Mouse (Mus musculus): Measurements from ENCODE around the gene Tmem190. TPM values are rescaled to one million over a fixed set of nuclear protein-coding genes. Genes with fewer than 3 reads are reported as not detected.
"Not testable (repeated sequence)": the region's sequence is repeated elsewhere in the genome, so short reads cannot be mapped to it uniquely, and the experiment has no call there.

Tmem190 gene
- polyA plus RNA-seq, 1 experiment from 2014 or later = 0.76 TPM

- no peak for ATAC-seq (ENCODE audit: borderline replicate concordance, extremely low read depth, low FRiP score, low TSS enrichment)
- no peaks in the 10 kb centered on the region for H3K27me3 ChIP-seq
- no peak overlapping the region for H3K9ac ChIP-seq
- peaks cover 16% of the 10 kb centered on the region for H3K4me1 ChIP-seq
- no peak overlapping the region for H3K4me3 ChIP-seq
- no peak overlapping the region for H3K27ac ChIP-seq
- peaks cover 46% of the 10 kb centered on the region for H3K36me3 ChIP-seq
- no peaks in the 10 kb centered on the region for H3K9me3 ChIP-seq
- no peak overlapping the region for H3K4me2 ChIP-seq
- 59% methylated on average over 7 of the region's 7 CpGs for WGBS
Measured at GRCm38 (mm10) chr7:4795767-4796433, 13.2 kb downstream of the Tmem190 start.

- peaks cover 39% of the 10 kb centered on the region for H3K36me3 ChIP-seq
- 0 out of 2 replicates have a peak overlapping the region, but pooled peaks have one; percentile 24 for H3K27ac ChIP-seq
- no peak for ATAC-seq (ENCODE audit: borderline replicate concordance, extremely low read depth, low FRiP score, low TSS enrichment)
Measured at GRCm38 (mm10) chr7:4802247-4802646, 19.5 kb downstream of the Tmem190 start.

GRCm38 (mm10) chr7:4806716-4807115, 24.0 kb downstream of the Tmem190 start:
- no peaks in the 10 kb centered on the region for H3K27me3 ChIP-seq
- no peaks in the 10 kb centered on the region for H3K9me3 ChIP-seq
- H3K4me2 ChIP-seq = no peak overlapping the region
- no peak overlapping the region for H3K4me3 ChIP-seq
- ATAC-seq (ENCODE audit: borderline replicate concordance, extremely low read depth, low FRiP score, low TSS enrichment) = no peak
- WGBS = 85% methylated on average over 7 of the region's 7 CpGs
- H3K27ac ChIP-seq = no peak overlapping the region
- H3K9ac ChIP-seq = no peak overlapping the region
- H3K36me3 ChIP-seq = peaks cover 61% of the 10 kb centered on the region
- peaks cover 21% of the 10 kb centered on the region for H3K4me1 ChIP-seq

More at GRCm38 (mm10) chr7:4802247-4802646, 19.5 kb downstream of the Tmem190 start:
- Histone ChIP-seq H3K9me3 (no peaks in the 10 kb centered on the region), H3K4me2 (no peak overlapping the region), H3K9ac (no peak overlapping the region), H3K4me3 (no peak overlapping the region), H3K4me1 (no peaks in the 10 kb centered on the region), H3K27me3 (no peaks in the 10 kb centered on the region)

- Histone ChIP-seq H3K4me3 (peak overlapping the region; percentile 93), H3K4me2 (peak overlapping the region; percentile 70), H3K4me1 (peaks cover 27% of the 10 kb centered on the region), H3K36me3 (peaks cover 42% of the 10 kb centered on the region), H3K9ac (peak overlapping the region; percentile 99)
- H3K27ac ChIP-seq; H3K9me3 ChIP-seq; H3K27me3 ChIP-seq; ATAC-seq (ENCODE audit: borderline replicate concordance, extremely low read depth, low FRiP score, low TSS enrichment): not testable (repeated sequence)
- 31% methylated on average over 10 of the region's 10 CpGs for WGBS
Measured at GRCm38 (mm10) chr7:4811131-4811530, 28.4 kb downstream of the Tmem190 start.

GRCm38 (mm10) chr7:4811842-4812302, 29.1 kb downstream of the Tmem190 start:
- Histone ChIP-seq H3K4me3 (peak overlapping the region; percentile 93), H3K4me2 (peak overlapping the region; percentile 70), H3K4me1 (peaks cover 27% of the 10 kb centered on the region), H3K9me3 (no peaks in the 10 kb centered on the region), H3K36me3 (peaks cover 34% of the 10 kb centered on the region), H3K27ac (peak overlapping the region; percentile 95), H3K27me3 (no peaks in the 10 kb centered on the region), H3K9ac (peak overlapping the region; percentile 99)
- 4% methylated on average over 31 of the region's 36 CpGs for WGBS
- ATAC-seq (ENCODE audit: borderline replicate concordance, extremely low read depth, low FRiP score, low TSS enrichment) = no peak

GRCm38 (mm10) chr7:4812303-4813104, 29.8 kb downstream of the Tmem190 start, which contains the start of gene Ube2s:
TSS of gene Ube2s (minus strand) at chr7:4812590.
- under 1% methylated on average over 62 of the region's 62 CpGs for WGBS
- Histone ChIP-seq H3K27me3 (no peaks in the 10 kb centered on the region), H3K4me3 (peak within 1 kb of the TSS; percentile 93), H3K36me3 (peaks cover 28% of the 10 kb centered on the region), H3K9ac (peak within 1 kb of the TSS; percentile 99), H3K4me2 (peak within 1 kb of the TSS; percentile 70), H3K27ac (peak within 1 kb of the TSS; percentile 95), H3K9me3 (no peaks in the 10 kb centered on the region), H3K4me1 (peaks cover 27% of the 10 kb centered on the region)
- peak; percentile 99 for ATAC-seq (ENCODE audit: borderline replicate concordance, extremely low read depth, low FRiP score, low TSS enrichment)

GRCm38 (mm10) chr7:4813105-4813791, 30.5 kb downstream of the Tmem190 start:
- Histone ChIP-seq H3K4me1 (peaks cover 27% of the 10 kb centered on the region), H3K27me3 (no peaks in the 10 kb centered on the region), H3K4me3 (peak overlapping the region; percentile 93), H3K9ac (peak overlapping the region; percentile 34), H3K9me3 (no peaks in the 10 kb centered on the region), H3K36me3 (peaks cover 24% of the 10 kb centered on the region), H3K27ac (peak overlapping the region; percentile 95), H3K4me2 (peak overlapping the region; percentile 70)
- WGBS = 23% methylated on average over 8 of the region's 8 CpGs
- no peak for ATAC-seq (ENCODE audit: borderline replicate concordance, extremely low read depth, low FRiP score, low TSS enrichment)

- no peak overlapping the region for H3K9ac ChIP-seq
- no peak overlapping the region for H3K27ac ChIP-seq
- no peak overlapping the region for H3K4me2 ChIP-seq
- no peaks in the 10 kb centered on the region for H3K36me3 ChIP-seq
- no peaks in the 10 kb centered on the region for H3K9me3 ChIP-seq
- H3K4me1 ChIP-seq = peaks cover 10% of the 10 kb centered on the region
- H3K27me3 ChIP-seq = no peaks in the 10 kb centered on the region
- no peak for ATAC-seq (ENCODE audit: borderline replicate concordance, extremely low read depth, low FRiP score, low TSS enrichment)
- H3K4me3 ChIP-seq = no peak overlapping the region
Measured at GRCm38 (mm10) chr7:4816559-4816958, 33.8 kb downstream of the Tmem190 start.

- H3K4me2 ChIP-seq; H3K4me3 ChIP-seq; H3K9ac ChIP-seq; H3K9me3 ChIP-seq; H3K27me3 ChIP-seq; ATAC-seq (ENCODE audit: borderline replicate concordance, extremely low read depth, low FRiP score, low TSS enrichment); H3K36me3 ChIP-seq: not testable (repeated sequence)
- 80% methylated on average over 7 of the region's 7 CpGs for WGBS
- H3K27ac ChIP-seq = 0 out of 2 replicates have a peak overlapping the region, but pooled peaks have one; percentile 83
- peaks cover 12% of the 10 kb centered on the region; the same call in 1 of the 2 replicates for H3K4me1 ChIP-seq
Measured at GRCm38 (mm10) chr7:4820925-4821324, 38.2 kb downstream of the Tmem190 start.

- H3K4me2 ChIP-seq = no peak overlapping the region
- peaks cover 12% of the 10 kb centered on the region; the same call in 1 of the 2 replicates for H3K4me1 ChIP-seq
- H3K9ac ChIP-seq = no peak overlapping the region
- H3K27me3 ChIP-seq = no peaks in the 10 kb centered on the region
- 63% methylated on average over 4 of the region's 4 CpGs for WGBS
- peak overlapping the region; percentile 83 for H3K27ac ChIP-seq
- no peak for ATAC-seq (ENCODE audit: borderline replicate concordance, extremely low read depth, low FRiP score, low TSS enrichment)
- H3K9me3 ChIP-seq = no peaks in the 10 kb centered on the region
- no peak overlapping the region for H3K4me3 ChIP-seq
- H3K36me3 ChIP-seq = no peaks in the 10 kb centered on the region
Measured at GRCm38 (mm10) chr7:4821690-4822089, 39.0 kb downstream of the Tmem190 start.

- H3K4me1 ChIP-seq = peaks cover 12% of the 10 kb centered on the region; the same call in 1 of the 2 replicates
- ATAC-seq (ENCODE audit: borderline replicate concordance, extremely low read depth, low FRiP score, low TSS enrichment) = peak; percentile 32; the same call in 1 of the 2 replicates
Measured at GRCm38 (mm10) chr7:4822162-4822907, 39.6 kb downstream of the Tmem190 start.

More at GRCm38 (mm10) chr7:4822162-4822907, 39.6 kb downstream of the Tmem190 start:
- Histone ChIP-seq H3K27ac (peak overlapping the region; percentile 83), H3K4me2 (no peak overlapping the region), H3K4me3 (no peak overlapping the region), H3K9ac (no peak overlapping the region), H3K36me3 (no peaks in the 10 kb centered on the region), H3K27me3 (no peaks in the 10 kb centered on the region), H3K9me3 (no peaks in the 10 kb centered on the region)
- 40% methylated on average over 6 of the region's 6 CpGs for WGBS
